Mouse (Mus musculus): Measurements from ENCODE around the gene Flot1. TPM values are rescaled to one million over a fixed set of nuclear protein-coding genes. Genes with fewer than 3 reads are reported as not detected.

Gene Flot1
- polyA plus RNA-seq, 1 experiment: 29.9 TPM

GRCm38 (mm10) chr17:35865481-35866280 lies 42.7 kb downstream of the Flot1 start, which contains the start of gene Ppp1r18:
Ppp1r18 (plus strand) TSS chr17:35865593.
- peak in 1 of 2 experiments; percentile 72 for DNase-seq (ENCODE audit: low read depth in 1 of 2, low spot score in 2 of 2)
- 1% methylated on average over 36 of the region's 48 CpGs for WGBS
- H3K36me3 ChIP-seq (ENCODE audit: control insufficient read depth, insufficient read depth, low read length): no peaks in the 10 kb centered on the region
- peaks cover 3% of the 10 kb centered on the region; the same call in 1 of the 2 replicates for H3K4me1 ChIP-seq (ENCODE audit: control insufficient read depth, insufficient read depth, insufficient read length)
- peak within 1 kb of the TSS; percentile 97 for H3K4me3 ChIP-seq (ENCODE audit: extremely low read depth, insufficient read depth, insufficient read length)
- H3K27me3 ChIP-seq (ENCODE audit: control insufficient read depth, insufficient read depth, low read length): no peaks in the 10 kb centered on the region
- peak within 1 kb of the TSS; percentile 99 for H3K27ac ChIP-seq (ENCODE audit: insufficient read depth, low read length)
- TF ChIP-seq POLR2A (IDR thresholded peaks at IDR 0.05; ENCODE audit: low read depth, low read length) (no peak), CTCF (IDR thresholded peaks at IDR 0.05; ENCODE audit: extremely low read depth, insufficient read depth, insufficient read length, insufficient replicate concordance) (no peak)

GRCm38 (mm10) chr17:35866281-35866831 lies 43.3 kb downstream of the Flot1 start:
- peak in 1 of 2 experiments; percentile 77 for DNase-seq (ENCODE audit: low read depth in 1 of 2, low spot score in 2 of 2)
- H3K27ac ChIP-seq (ENCODE audit: insufficient read depth, low read length): peak overlapping the region; percentile 99

GRCm38 (mm10) chr17:35866911-35867890 lies 44.2 kb downstream of the Flot1 start:
- TF ChIP-seq CTCF (IDR thresholded peaks at IDR 0.05; ENCODE audit: extremely low read depth, insufficient read depth, insufficient read length, insufficient replicate concordance) (0 out of 2 replicates have a peak, but pooled peaks have one; percentile 32), POLR2A (IDR thresholded peaks at IDR 0.05; ENCODE audit: low read depth, low read length) (no peak; the same call in 1 of the 2 replicates)
- H3K4me3 ChIP-seq (ENCODE audit: extremely low read depth, insufficient read depth, insufficient read length): peak overlapping the region; percentile 97
- H3K27me3 ChIP-seq (ENCODE audit: control insufficient read depth, insufficient read depth, low read length): no peaks in the 10 kb centered on the region
- peak in 1 of 2 experiments; percentile 79 for DNase-seq (ENCODE audit: low read depth in 1 of 2, low spot score in 2 of 2)
- H3K4me1 ChIP-seq (ENCODE audit: control insufficient read depth, insufficient read depth, insufficient read length): peaks cover 6% of the 10 kb centered on the region; the same call in 1 of the 2 replicates
- H3K27ac ChIP-seq (ENCODE audit: insufficient read depth, low read length): peak overlapping the region; percentile 99
- peaks cover 5% of the 10 kb centered on the region; the same call in 1 of the 2 replicates for H3K36me3 ChIP-seq (ENCODE audit: control insufficient read depth, insufficient read depth, low read length)
- WGBS: 2% methylated on average over 26 of the region's 26 CpGs

More at GRCm38 (mm10) chr17:35866281-35866831, 43.3 kb downstream of the Flot1 start:
- H3K4me1 ChIP-seq (ENCODE audit: control insufficient read depth, insufficient read depth, insufficient read length): peaks cover 3% of the 10 kb centered on the region; the same call in 1 of the 2 replicates
- H3K27me3 ChIP-seq (ENCODE audit: control insufficient read depth, insufficient read depth, low read length): no peaks in the 10 kb centered on the region
- peaks cover 4% of the 10 kb centered on the region; the same call in 1 of the 2 replicates for H3K36me3 ChIP-seq (ENCODE audit: control insufficient read depth, insufficient read depth, low read length)
- peak overlapping the region; percentile 97 for H3K4me3 ChIP-seq (ENCODE audit: extremely low read depth, insufficient read depth, insufficient read length)
- no peak for TF ChIP-seq CTCF (IDR thresholded peaks at IDR 0.05; ENCODE audit: extremely low read depth, insufficient read depth, insufficient read length, insufficient replicate concordance)
- peak; percentile 39; the same call in 1 of the 2 replicates for TF ChIP-seq POLR2A (IDR thresholded peaks at IDR 0.05; ENCODE audit: low read depth, low read length)
- WGBS: under 1% methylated on average over 25 of the region's 38 CpGs

GRCm38 (mm10) chr17:35868165-35868820 lies 45.3 kb downstream of the Flot1 start:
- Histone ChIP-seq H3K27ac (ENCODE audit: insufficient read depth, low read length) (peak overlapping the region; percentile 99), H3K36me3 (ENCODE audit: control insufficient read depth, insufficient read depth, low read length) (peaks cover 10% of the 10 kb centered on the region), H3K27me3 (ENCODE audit: control insufficient read depth, insufficient read depth, low read length) (no peaks in the 10 kb centered on the region), H3K4me1 (ENCODE audit: control insufficient read depth, insufficient read depth, insufficient read length) (peaks cover 11% of the 10 kb centered on the region; the same call in 1 of the 2 replicates), H3K4me3 (ENCODE audit: extremely low read depth, insufficient read depth, insufficient read length) (peak overlapping the region; percentile 97)
- peak in 1 of 2 experiments; percentile 73 for DNase-seq (ENCODE audit: low read depth in 1 of 2, low spot score in 2 of 2)
- no peak for TF ChIP-seq CTCF (IDR thresholded peaks at IDR 0.05; ENCODE audit: extremely low read depth, insufficient read depth, insufficient read length, insufficient replicate concordance)
- TF ChIP-seq POLR2A (IDR thresholded peaks at IDR 0.05; ENCODE audit: low read depth, low read length): peak; percentile 36; the same call in 1 of the 2 replicates
- WGBS: 1% methylated on average over 17 of the region's 17 CpGs

GRCm38 (mm10) chr17:35868961-35869345 lies 45.9 kb downstream of the Flot1 start:
- peaks cover 13% of the 10 kb centered on the region; the same call in 1 of the 2 replicates for H3K4me1 ChIP-seq (ENCODE audit: control insufficient read depth, insufficient read depth, insufficient read length)

More at GRCm38 (mm10) chr17:35868961-35869345, 45.9 kb downstream of the Flot1 start:
- DNase-seq (ENCODE audit: low read depth in 1 of 2, low spot score in 2 of 2): no peak
- under 1% methylated on average over 7 of the region's 7 CpGs for WGBS
- Histone ChIP-seq H3K27me3 (ENCODE audit: control insufficient read depth, insufficient read depth, low read length) (no peaks in the 10 kb centered on the region), H3K27ac (ENCODE audit: insufficient read depth, low read length) (peak overlapping the region; percentile 96), H3K4me3 (ENCODE audit: extremely low read depth, insufficient read depth, insufficient read length) (peak overlapping the region; percentile 97), H3K36me3 (ENCODE audit: control insufficient read depth, insufficient read depth, low read length) (peaks cover 13% of the 10 kb centered on the region)
- TF ChIP-seq POLR2A (IDR thresholded peaks at IDR 0.05; ENCODE audit: low read depth, low read length) (no peak), CTCF (IDR thresholded peaks at IDR 0.05; ENCODE audit: extremely low read depth, insufficient read depth, insufficient read length, insufficient replicate concordance) (no peak)

Data from spleen, adult 2 months (tissue).